In the genomic region with DNA sequence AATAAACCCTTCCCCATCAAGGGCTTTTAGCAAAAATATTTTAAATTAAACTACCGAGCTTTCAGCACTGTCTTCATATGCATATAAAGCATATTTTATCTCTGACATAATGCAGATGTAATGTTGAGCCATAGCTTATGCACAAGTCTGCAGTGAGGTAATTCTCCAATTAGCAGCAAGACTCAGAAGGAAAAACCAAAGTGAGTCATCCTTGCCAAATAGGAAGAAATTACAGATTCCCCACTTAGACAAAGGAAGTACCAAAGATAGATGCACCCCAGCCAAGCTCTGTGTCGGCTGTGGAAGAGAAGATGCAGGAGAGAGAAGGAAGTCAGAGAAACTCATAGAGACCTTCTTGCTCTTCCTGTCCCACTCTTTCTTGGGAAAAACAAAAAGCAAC, we compare ENCODE assay signal across 23 mouse cellular contexts.
DNase-seq lines count a peak whose midpoint lies in the region; ATAC-seq and TF ChIP-seq lines count a peak whose summit lies in the region.
"Had no signal": no experiment of that assay in that cellular context is flagged by ENCODE, and none has a peak within 500 bp of the region (broad histone marks: within the 10 kb centered on the region; RNA-seq: fewer than 3 reads in every experiment).

No protein-coding gene starts in this region.

- H3K9ac ChIP-seq in embryonic facial prominence, embryonic 13.5 days = no peak overlapping the region
- H3K9ac ChIP-seq in limb, embryonic 14.5 days (ENCODE audit: low read depth, low read length, severe bottlenecking) = no peak overlapping the region
- H3K9ac ChIP-seq in embryonic facial prominence, embryonic 14.5 days (ENCODE audit: low read depth, low read length) = no peak overlapping the region
- H3K9ac ChIP-seq: forebrain, postnatal 0 days; hindbrain, embryonic 15.5 days; limb, embryonic 12.5 days; liver, embryonic 14.5 days; lung, embryonic 15.5 days had no signal

- 73% methylated on average over 2 of the region's 2 CpGs for WGBS in embryonic facial prominence, embryonic 13.5 days
- WGBS in embryonic facial prominence, embryonic 10.5 days = 84% methylated on average over 2 of the region's 2 CpGs
- 37% methylated on average over 2 of the region's 2 CpGs for WGBS in limb, embryonic 14.5 days
- WGBS in limb, embryonic 10.5 days = 74% methylated on average over 2 of the region's 2 CpGs
- WGBS in embryonic facial prominence, embryonic 14.5 days = 47% methylated on average over 2 of the region's 2 CpGs

- H3K4me2 ChIP-seq in embryonic facial prominence, embryonic 13.5 days = no peak overlapping the region
- H3K4me2 ChIP-seq in limb, embryonic 14.5 days (replicated peaks; ENCODE audit: low read depth, low read length, severe bottlenecking) = no peak overlapping the region
- 0 out of 2 replicates have a peak overlapping the region, but pooled peaks have one; percentile 10 for H3K4me2 ChIP-seq in embryonic facial prominence, embryonic 14.5 days (ENCODE audit: low read depth, low read length)
- H3K4me2 ChIP-seq: hindbrain, embryonic 15.5 days; limb, embryonic 12.5 days; lung, embryonic 15.5 days had no signal

- peaks cover 7% of the 10 kb centered on the region for H3K4me1 ChIP-seq in embryonic facial prominence, embryonic 13.5 days
- no peaks in the 10 kb centered on the region for H3K4me1 ChIP-seq in embryonic facial prominence, embryonic 10.5 days
- peaks cover 9% of the 10 kb centered on the region; the same call in 1 of the 2 replicates for H3K4me1 ChIP-seq in limb, embryonic 14.5 days (ENCODE audit: control insufficient read depth, insufficient read depth, low read length)
- H3K4me1 ChIP-seq in limb, embryonic 10.5 days = no peaks in the 10 kb centered on the region
- peaks cover 8% of the 10 kb centered on the region; the same call in 1 of the 2 replicates for H3K4me1 ChIP-seq in embryonic facial prominence, embryonic 14.5 days (ENCODE audit: control insufficient read depth, insufficient read depth, low read length)
- H3K4me1 ChIP-seq: hindbrain, embryonic 15.5 days; limb, embryonic 12.5 days; lung, embryonic 15.5 days; midbrain, embryonic 10.5 days had no signal

- peak overlapping the region; percentile 28; the same call in 1 of the 2 replicates for H3K27ac ChIP-seq in embryonic facial prominence, embryonic 13.5 days
- no peak overlapping the region for H3K27ac ChIP-seq in embryonic facial prominence, embryonic 10.5 days (replicated peaks)
- no peak overlapping the region for H3K27ac ChIP-seq in limb, embryonic 14.5 days (replicated peaks; ENCODE audit: low read depth, low read length)
- no peak overlapping the region for H3K27ac ChIP-seq in limb, embryonic 10.5 days
- H3K27ac ChIP-seq in embryonic facial prominence, embryonic 14.5 days (replicated peaks; ENCODE audit: low read depth, low read length) = peak overlapping the region; percentile 29; the same call in 1 of the 2 replicates
- H3K27ac ChIP-seq: heart, adult 2 months; hindbrain, embryonic 15.5 days; limb, embryonic 12.5 days; liver, embryonic 14.5 days; lung, embryonic 15.5 days; macrophage; midbrain, embryonic 10.5 days had no signal

- no peaks in the 10 kb centered on the region for H3K36me3 ChIP-seq in embryonic facial prominence, embryonic 13.5 days
- no peaks in the 10 kb centered on the region for H3K36me3 ChIP-seq in embryonic facial prominence, embryonic 10.5 days (replicated peaks)
- H3K36me3 ChIP-seq in limb, embryonic 14.5 days (ENCODE audit: control insufficient read depth, insufficient read depth, low read length) = no peaks in the 10 kb centered on the region
- no peaks in the 10 kb centered on the region for H3K36me3 ChIP-seq in limb, embryonic 10.5 days
- H3K36me3 ChIP-seq in embryonic facial prominence, embryonic 14.5 days (ENCODE audit: control insufficient read depth, insufficient read depth, low read length) = no peaks in the 10 kb centered on the region
- H3K36me3 ChIP-seq: G1E; hindbrain, embryonic 15.5 days; limb, embryonic 12.5 days; lung, embryonic 15.5 days; midbrain, embryonic 10.5 days had no signal

- no peaks in the 10 kb centered on the region for H3K9me3 ChIP-seq in embryonic facial prominence, embryonic 13.5 days
- H3K9me3 ChIP-seq in embryonic facial prominence, embryonic 10.5 days = no peaks in the 10 kb centered on the region
- H3K9me3 ChIP-seq in limb, embryonic 14.5 days (ENCODE audit: control insufficient read depth, low read length) = no peaks in the 10 kb centered on the region
- no peaks in the 10 kb centered on the region for H3K9me3 ChIP-seq in limb, embryonic 10.5 days (replicated peaks)
- H3K9me3 ChIP-seq in embryonic facial prominence, embryonic 14.5 days (ENCODE audit: control insufficient read depth, low read length) = no peaks in the 10 kb centered on the region
- H3K9me3 ChIP-seq: G1E; hindbrain, embryonic 15.5 days; limb, embryonic 12.5 days; lung, embryonic 15.5 days; midbrain, embryonic 10.5 days had no signal

- H3K27me3 ChIP-seq in embryonic facial prominence, embryonic 13.5 days = no peaks in the 10 kb centered on the region
- H3K27me3 ChIP-seq in embryonic facial prominence, embryonic 10.5 days (replicated peaks; ENCODE audit: low read depth, poor library complexity, severe bottlenecking) = no peaks in the 10 kb centered on the region
- H3K27me3 ChIP-seq in limb, embryonic 14.5 days (ENCODE audit: control insufficient read depth, insufficient read depth, low read length) = no peaks in the 10 kb centered on the region
- H3K27me3 ChIP-seq in limb, embryonic 10.5 days (ENCODE audit: low read depth, poor library complexity, severe bottlenecking) = no peaks in the 10 kb centered on the region
- no peaks in the 10 kb centered on the region for H3K27me3 ChIP-seq in embryonic facial prominence, embryonic 14.5 days (replicated peaks; ENCODE audit: control insufficient read depth, insufficient read depth, low read length)
- H3K27me3 ChIP-seq: hindbrain, embryonic 15.5 days; limb, embryonic 12.5 days; lung, embryonic 15.5 days had no signal

- DNase-seq in embryonic facial prominence, embryonic 10.5 days (ENCODE audit: low spot score) = no peak
- DNase-seq in limb, embryonic 14.5 days (ENCODE audit: low spot score) = peak; percentile 15
- no peak for DNase-seq in limb, embryonic 10.5 days (ENCODE audit: low spot score)
- peak; percentile 35 for DNase-seq in embryonic facial prominence, embryonic 14.5 days (ENCODE audit: low spot score)
- peak; percentile 44 for DNase-seq in telencephalon, adult 2 months (ENCODE audit: low read depth, low spot score)
- DNase-seq in urinary bladder, adult 18-20 months (ENCODE audit: low spot score in 2 of 2) = no peak
- no peak for DNase-seq in cerebellum, postnatal 10 days
- DNase-seq: adrenal gland, postnatal 36 days; cerebellum, adult 2 months; forebrain, postnatal 0 days; gastrocnemius, postnatal 10 days; heart, adult 2 months; heart, postnatal 36 days; kidney, adult 11 months; thymus, adult 2 months had no signal

- ATAC-seq in embryonic facial prominence, embryonic 13.5 days (ENCODE audit: insufficient number of reproducible peaks, insufficient read depth, low FRiP score, low TSS enrichment, low read depth) = no peak
- no peak for ATAC-seq in limb, embryonic 14.5 days (ENCODE audit: low FRiP score, low read depth)
- ATAC-seq in embryonic facial prominence, embryonic 14.5 days (ENCODE audit: low read depth) = no peak
- ATAC-seq: forebrain, postnatal 0 days had no signal

- no peak for TF ChIP-seq POLR2A in limb, embryonic 14.5 days (IDR thresholded peaks at IDR 0.05; ENCODE audit: borderline replicate concordance, extremely low read depth, insufficient read depth, insufficient read length)

- no peak overlapping the region for H3K4me3 ChIP-seq in embryonic facial prominence, embryonic 13.5 days
- no peak overlapping the region for H3K4me3 ChIP-seq in embryonic facial prominence, embryonic 10.5 days
- H3K4me3 ChIP-seq in limb, embryonic 14.5 days (replicated peaks; ENCODE audit: low read length) = no peak overlapping the region
- no peak overlapping the region for H3K4me3 ChIP-seq in limb, embryonic 10.5 days
- H3K4me3 ChIP-seq in embryonic facial prominence, embryonic 14.5 days (ENCODE audit: low read depth, low read length) = no peak overlapping the region
- H3K4me3 ChIP-seq: heart, adult 2 months; hindbrain, embryonic 15.5 days; limb, embryonic 12.5 days; lung, embryonic 15.5 days; midbrain, embryonic 10.5 days had no signal

Comparison
In these comparisons a context has a peak if more than half of its experiments do, and no peak if none do; other contexts are left out.
1. H3K27ac ChIP-seq: peak in embryonic facial prominence, embryonic 13.5 days (single experiment) and embryonic facial prominence, embryonic 14.5 days (single experiment); none in embryonic facial prominence, embryonic 10.5 days (single experiment), limb, embryonic 14.5 days (single experiment) and limb, embryonic 10.5 days (single experiment).
2. DNase-seq: peak in limb, embryonic 14.5 days (single experiment), embryonic facial prominence, embryonic 14.5 days (single experiment) and telencephalon, adult 2 months (single experiment); none in embryonic facial prominence, embryonic 10.5 days (single experiment), limb, embryonic 10.5 days (single experiment), urinary bladder, adult 18-20 months (0 of 2) and cerebellum, postnatal 10 days (0 of 2).